Mouse (Mus musculus) left cerebral cortex, adult 18-20 months (tissue): ENCODE results near the gene Epb41l4b. TPM values are rescaled to one million over a fixed set of nuclear protein-coding genes. Genes with fewer than 3 reads are reported as not detected.

ENCODE experiments used
- DNase-seq, 2 experiments: peaks; one replicate each; pipeline ENCODE4 v3.0.0; 2021 to 2022; ENCODE audit warnings: low spot score in 2 of 2, mixed read lengths in 1 of 2
- total RNA-seq, 2 experiments: library from RNA; stranded (reverse); gene quantifications; 2 replicates each; pipeline ENCODE4 v1.2.3; 2021

Epb41l4b gene
- total RNA-seq, 2 experiments from 2014 or later: 38.0 to 39.5 TPM

DNA sequence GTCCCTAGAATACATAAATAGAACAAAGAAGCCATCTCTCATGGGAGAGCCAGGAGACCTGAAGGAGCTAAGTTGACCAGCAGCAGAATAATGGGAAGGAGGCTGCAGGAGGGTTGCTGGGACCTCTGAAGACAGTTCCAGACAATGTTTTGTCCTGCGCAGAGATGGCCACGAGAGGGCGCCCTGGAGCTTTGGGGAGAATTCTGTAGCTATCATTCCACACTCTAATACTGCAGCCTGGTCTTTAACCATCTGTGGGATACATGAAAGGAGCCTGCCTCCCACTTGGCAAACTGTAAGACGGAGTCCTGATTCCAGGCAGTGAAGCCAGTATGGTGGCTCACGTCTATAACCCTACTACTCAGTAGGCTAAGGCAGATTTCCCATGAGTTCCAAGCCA is 126.0 kb downstream of the Epb41l4b start:
- DNase-seq: peak; percentile 66 to 79

DNA sequence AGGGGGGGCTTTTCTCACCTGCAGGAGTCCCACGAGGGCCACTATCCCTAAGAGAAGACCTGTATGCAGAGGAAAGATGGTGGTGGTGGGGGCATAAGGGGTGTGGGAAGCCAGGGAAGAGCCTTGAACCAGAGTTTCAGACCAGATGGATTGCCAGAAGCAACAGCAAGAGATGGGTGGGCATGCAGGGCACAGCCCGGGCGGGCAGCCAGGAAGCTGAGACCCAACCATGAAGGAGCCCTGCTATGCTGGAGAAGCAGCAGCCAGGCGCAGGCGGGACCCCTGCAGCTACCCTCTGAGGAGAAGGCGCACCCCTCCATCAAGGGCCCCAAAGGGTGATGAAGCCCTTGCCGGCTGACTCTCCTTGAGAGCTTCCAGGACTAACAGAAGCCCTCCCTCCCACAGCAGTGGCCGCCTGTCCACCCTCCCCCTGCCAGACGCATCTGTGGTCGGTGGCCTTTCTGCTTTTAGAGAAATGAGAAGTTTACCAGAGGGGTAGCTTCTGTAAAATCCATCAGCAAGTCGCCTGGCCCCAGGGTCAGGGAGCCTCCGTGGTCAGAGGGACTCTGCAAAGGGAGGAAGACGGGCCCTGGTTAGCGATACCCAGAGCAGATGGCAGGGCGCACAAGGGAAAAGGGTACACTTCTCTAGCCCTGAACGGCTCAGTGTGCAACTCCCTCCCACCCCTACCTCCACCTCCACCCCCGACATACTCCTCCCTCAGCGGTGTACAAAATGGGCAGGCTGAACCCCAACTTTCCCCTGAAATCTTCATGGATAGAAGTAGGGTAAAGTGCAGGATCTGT is 126.7 kb downstream of the Epb41l4b start:
- DNase-seq: no peak

DNA sequence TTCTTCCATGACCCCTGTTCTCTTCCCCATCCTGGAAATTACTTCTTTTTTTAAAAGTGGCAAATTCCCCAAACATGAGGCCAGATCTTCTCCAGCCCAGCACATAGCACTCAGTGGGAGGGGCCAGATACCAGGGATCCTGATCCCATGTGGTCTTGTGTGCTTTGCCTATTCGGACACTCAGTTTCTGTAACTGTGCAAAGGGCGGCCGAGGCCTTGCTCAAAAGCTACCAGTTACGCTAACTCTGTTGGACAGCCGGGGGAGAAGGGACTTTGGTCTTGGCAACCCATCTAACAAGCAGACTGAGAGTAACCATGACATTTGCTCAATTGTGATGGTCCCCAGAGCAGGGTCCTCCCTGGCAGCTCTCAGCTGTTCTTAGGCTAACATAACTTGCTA is 128.2 kb downstream of the Epb41l4b start:
- no peak for DNase-seq

DNA sequence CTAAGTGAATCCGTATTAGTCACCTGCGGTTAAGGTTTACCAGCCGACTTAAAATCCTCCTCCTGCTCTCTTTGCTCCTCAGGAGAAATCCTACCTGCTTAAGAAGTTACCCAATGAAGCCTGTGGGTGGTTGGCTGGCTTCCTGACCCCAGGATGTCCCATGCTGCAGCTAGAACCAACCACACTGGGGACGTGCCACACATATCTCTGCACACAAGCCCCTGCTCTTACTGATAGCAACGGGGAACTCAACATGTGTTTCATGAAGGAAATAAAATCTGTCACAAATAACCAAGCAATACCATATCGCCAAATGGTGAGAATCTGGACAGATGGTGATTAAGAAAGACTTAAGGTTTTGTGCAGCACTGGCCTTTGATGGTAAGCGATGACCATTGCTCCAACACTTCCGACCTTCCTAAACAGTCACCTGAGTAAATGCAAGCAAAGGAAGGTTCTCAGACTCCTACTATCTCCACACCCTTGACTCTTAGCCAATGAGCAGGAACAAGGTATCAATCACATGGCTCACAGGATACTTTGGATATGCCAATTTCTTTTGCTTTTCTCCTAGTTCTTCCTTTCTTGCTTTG is 131.7 kb downstream of the Epb41l4b start:
- DNase-seq: no peak

DNA sequence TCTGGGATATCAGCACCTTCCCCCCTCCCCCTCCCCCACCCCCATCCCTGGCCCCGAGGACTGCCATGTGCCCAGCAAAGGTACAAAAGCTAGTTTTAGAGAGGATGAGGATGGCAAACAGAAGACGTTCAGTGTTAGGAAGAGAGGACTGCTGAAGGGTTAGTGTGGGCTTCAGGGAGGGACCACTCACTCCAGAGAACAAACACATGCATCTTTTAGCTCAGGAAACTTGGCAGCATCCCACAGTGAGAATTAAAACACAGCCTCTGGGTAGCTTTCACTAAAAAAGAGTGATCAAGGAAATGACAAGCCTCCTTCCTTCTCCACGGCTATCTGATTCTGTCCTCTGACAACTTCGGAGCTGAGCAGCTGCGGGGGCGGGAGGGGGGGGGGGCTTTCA is 132.3 kb downstream of the Epb41l4b start:
- DNase-seq: no peak

DNA sequence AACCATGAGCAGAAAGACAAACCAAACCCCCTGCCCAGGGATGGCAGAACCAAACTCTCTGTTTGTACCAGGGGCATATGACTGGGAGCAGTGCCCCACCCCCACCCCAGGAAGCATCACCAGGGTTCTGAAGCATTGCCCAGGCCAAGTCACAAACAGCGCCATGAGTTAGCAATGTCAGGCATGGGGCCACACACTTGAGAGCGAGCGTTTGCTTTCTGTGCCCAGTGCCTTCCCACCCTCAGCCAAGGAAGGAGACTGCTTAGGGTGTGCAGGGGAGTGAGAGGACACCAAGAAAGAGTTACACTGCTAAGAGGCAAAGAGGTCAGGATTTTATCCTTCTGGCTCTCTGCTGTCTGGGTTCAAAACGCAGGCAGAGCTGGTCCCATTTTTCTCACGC is 132.8 kb downstream of the Epb41l4b start:
- no peak for DNase-seq

DNA sequence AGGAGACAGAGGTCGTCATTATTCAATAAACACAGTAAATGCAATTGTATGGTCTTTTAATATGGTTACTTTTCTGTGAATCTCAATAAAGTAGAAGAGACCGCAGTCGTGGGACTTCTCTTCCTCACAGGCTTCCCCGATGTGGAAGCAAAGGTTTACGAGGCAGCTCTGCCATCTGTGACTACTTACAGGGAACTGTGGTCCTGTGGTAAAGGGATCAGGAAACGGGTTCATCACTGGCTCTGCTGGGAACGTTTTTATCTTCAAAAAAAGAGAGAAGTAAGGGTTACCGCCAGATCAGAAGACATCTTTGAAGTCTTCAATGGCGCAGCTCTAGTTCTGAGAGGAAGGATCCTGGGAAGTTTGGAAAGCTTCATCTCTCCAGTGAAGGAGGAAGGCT is 135.5 kb downstream of the Epb41l4b start:
- DNase-seq: no peak

DNA sequence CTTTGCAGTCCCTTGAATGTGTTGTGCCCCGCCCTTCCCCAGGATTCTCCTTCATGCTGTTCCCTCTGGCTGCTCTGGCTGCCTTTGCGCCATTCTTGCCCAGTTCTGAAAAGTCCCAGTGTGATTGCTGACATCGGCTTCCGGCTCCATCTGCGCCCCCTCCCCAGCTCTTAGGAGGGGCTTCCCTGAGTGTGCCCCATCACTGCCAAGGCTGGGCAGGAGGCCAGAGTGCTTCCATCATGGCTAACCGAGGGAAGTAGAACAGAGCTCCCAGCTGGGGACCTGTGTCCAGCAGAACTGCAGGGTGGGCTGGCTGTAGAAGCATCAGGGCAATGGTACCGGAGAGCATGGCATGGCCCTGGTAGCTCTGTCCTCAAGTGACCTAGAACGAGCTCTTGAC is 138.2 kb downstream of the Epb41l4b start:
- DNase-seq: no peak

DNA sequence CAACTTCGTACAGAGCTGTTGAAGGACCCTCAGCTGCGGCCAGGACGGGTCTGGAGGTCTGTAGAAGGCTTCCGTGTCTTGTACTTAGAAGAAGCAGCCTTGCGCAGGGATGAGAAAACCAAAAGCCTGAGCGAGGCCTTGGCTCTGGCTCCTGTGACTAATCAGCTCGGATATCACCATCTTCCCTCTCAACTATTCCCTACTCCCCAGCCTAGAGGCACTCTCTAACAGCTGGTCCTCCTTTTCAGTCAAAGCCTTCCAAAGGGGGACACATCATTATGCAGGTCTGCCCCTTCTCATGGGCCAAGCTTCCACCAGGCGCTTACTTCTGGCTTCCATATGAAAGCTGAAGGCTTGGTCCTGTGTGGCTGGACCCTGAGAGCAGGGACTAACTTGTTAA is 139.4 kb downstream of the Epb41l4b start:
- no peak for DNase-seq

DNA sequence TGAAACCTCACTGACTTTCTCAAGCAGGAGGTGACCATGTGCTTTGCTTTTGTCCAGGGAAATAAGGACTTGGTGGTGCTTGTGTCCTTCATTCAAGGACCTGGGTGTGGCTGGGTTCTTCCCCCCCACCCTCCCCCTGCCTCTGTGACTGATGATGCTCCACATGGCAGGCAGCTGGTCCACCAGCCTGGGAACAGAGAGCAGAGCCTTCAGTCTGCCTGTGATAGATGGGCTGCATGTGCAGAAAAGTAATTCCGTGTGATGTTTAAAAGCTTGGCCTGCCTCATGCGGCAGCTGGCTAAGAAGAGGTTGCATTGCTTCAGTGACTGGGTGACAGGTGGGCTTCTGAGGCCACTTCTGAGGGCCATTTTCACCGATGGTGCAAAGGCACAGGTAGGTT is 140.5 kb downstream of the Epb41l4b start:
- no peak for DNase-seq

DNA sequence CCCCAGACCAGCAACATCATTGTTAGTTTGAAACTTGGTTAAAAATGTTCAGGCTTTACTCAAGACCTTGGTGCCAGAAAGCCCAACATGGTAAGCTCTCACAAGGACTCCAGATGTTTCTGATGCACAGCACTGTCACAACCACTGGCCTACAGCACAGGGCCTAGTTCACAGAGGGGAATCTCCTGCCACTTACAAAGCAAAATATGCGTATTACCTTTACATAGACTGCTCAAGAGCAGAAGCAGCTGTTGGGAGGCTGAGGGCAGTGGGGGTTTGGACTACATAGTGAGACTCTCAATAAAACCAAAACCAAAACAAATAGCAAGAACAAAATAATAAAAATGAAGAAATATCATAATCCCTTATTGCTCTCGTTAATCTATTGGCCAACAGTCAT is 141.8 kb downstream of the Epb41l4b start:
- DNase-seq: no peak

DNA sequence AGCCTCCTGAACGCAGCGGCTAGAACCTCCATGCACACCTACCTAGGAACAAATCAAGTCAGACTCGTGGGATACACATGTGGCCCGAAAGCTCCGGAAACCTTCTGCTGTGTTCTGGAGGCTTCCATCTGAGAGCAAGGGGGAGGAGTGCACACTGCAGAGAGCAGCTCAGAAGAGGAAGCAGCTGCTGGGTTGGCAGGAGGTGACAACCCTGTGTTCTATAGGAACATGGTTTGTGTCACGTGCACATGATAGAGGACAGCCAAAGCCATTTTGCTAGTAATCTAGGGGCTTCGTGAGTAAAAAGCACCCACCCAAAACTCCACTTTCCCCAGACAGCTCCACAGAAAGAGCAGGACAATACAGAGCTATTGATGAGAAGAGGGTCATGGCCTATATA is 149.9 kb downstream of the Epb41l4b start:
- no peak for DNase-seq

DNA sequence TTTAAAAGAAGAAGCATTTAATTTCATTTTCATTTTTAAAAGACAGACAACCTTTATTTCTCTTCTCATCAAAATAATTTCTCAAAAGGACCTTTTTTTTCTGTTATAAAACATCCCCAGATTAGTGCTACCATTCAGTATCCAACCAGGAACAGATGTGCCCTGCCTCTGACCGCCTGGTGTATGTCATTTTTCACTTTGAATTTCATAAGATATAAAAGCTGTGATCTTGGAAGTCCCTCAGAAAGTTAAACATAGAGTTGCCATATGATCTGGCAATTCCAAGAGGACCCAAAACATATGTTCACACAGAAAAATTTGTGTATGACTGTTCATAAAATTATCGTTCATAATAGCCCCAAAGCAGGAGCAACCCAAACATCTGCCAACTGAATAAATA is 151.3 kb downstream of the Epb41l4b start:
- no peak for DNase-seq

DNA sequence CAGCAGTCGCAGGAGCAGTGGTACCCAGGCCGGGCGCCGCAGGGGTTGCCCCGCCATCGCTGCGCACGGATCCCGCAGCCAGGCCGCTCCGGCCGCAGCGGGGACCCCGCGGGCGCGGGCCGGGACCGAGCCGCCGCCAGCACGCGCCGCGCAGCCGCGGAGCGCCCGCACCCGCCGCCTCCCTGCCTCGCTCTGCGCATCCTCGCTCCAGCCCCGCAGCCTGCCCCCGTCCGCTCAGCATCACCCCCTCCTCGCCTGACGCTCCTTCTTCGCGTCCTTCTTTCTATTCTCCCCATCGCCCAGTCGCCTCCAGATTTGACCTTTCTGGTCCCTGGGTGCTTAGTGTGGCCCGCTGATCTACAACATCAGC is 153.0 kb downstream of the Epb41l4b start, which contains the start of gene Frrs1l:
Gene Frrs1l, minus strand, starts transcription at position 177 of the 370 bp plus-strand sequence.
- DNase-seq: peak; percentile 67 to 79

DNA sequence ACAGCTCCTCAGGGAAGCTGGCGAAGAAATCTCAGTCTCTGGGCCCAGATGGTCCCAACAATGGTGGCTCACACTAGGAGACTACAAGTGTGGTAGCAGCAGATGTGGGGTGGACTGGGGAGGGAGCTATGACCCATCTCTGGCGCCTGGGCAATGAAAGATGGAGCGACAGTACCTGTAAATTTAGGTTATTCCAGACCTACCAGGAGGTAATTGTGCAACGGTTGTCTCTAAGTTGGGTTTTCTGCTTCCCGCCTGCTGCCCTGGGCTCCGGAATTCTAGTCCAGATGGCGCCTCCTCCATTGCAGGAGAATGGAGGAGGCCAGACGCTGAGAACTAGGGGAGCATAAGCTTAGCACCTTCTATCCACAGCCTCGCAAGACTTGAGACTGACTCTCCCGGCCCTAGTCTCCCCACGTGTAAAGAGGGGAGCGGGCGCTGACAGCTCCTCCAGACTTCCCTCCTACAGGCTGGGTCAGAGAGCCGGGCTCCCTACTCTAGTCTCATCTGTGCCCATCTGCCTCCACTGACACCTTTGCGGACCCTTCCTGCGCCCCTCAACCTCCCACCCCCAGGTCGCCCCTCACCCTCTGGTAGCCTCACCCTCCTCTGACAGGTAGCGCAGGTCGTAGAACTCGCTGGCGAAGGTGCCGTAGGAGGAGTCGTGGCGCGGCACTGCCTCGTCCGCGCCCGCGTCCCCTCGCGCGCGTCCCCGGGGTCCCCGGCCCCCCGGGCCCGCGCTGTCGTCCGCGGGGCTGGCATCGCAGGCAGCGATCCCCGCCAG is 153.6 kb downstream of the Epb41l4b start:
- DNase-seq: peak; percentile 51 to 67

DNA sequence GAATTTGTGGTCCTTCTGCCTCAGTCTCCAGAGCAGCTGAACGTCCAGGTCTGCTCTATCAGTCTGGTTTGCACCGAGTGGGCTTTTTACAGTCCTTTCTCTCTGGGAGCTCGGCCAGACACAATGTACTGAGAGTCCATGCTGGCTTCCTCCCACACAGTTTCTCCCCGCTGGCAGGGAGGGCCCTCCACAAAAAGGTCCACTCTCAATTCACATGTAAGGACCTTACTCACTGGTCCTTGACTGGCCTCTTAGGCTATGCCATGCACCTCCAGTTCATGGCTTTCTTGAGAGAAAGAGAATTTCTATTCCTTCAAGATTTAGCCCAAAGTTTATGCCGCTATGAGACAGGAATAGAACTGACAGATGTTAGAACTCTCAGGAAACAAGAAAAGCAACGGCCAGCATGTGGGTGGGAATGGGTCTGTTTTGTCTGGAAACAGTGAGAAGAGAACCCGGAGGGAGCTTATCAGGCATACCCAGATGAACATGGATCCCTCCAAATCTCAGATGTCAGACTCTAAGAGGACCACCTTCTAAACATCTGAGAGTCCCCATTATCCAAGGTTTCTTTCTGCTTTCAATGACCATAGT is 177.6 kb downstream of the Epb41l4b start:
- peak; percentile 54 to 71 for DNase-seq

DNA sequence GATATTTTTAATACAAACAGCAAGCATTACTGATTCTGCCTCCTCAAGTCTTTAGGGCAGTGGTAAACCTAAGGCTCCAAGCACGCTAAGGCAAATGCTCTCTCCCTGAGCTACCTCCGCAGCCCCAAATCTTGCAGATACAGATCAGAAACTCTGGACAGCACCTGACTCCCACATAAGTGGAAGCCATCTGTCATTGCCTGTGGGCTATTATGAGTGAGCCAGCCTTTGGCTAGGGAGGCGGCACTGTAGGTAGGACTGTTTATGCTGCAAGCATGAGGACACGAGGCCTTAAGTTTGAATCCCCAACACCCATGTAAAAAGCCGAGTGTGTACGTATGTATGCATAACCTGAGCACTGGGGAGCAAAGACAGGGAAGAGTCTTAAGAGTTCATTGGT is 179.6 kb downstream of the Epb41l4b start:
- DNase-seq: peak; percentile 64 to 71

DNA sequence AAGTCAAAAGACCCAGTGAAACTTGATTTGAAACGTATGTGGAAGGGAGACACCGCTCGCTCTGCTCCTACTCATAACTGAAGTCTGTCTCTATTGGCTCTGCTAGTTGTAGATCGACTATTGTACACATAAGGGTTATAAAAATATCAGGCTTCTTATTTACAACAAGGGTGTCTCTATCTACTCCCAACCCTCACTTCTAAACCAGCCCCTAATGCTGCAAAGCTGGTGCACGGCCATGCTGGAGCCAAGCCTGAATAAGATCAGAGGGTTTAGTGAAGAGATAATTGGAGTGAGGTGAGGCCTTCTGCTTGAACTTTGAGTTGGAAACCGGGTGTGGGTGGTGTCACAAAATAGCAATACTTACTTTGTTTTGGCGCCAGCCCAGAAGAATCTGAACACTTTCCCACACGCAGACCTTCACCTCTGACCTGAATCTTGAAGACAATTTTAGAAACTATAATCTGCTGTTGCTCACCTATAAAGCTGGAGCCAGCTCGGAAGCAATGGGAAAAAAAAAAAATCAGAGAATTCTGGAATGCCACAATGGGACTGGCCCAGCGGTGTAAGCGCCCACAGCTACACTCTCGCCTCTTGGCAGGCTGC is 181.8 kb downstream of the Epb41l4b start:
- no peak for DNase-seq

DNA sequence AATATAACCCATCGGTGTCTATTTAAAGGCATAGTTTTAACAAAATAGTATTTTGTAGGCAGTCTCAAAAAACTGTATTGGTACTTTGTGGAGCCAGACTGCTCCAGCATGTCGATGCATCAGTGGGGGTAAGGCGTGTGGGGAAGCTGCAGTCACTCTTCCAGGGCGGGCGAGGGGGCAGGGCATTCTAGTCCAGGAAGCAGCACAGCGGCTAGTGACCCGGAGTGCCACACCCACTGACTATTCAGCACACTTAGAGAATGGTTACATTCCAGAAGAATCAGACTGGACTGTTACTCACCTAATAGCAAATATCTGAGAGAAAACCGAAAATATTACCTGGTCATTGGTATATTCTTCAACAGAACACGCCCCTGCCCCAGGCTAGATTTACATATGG is 185.7 kb downstream of the Epb41l4b start:
- no peak for DNase-seq

DNA sequence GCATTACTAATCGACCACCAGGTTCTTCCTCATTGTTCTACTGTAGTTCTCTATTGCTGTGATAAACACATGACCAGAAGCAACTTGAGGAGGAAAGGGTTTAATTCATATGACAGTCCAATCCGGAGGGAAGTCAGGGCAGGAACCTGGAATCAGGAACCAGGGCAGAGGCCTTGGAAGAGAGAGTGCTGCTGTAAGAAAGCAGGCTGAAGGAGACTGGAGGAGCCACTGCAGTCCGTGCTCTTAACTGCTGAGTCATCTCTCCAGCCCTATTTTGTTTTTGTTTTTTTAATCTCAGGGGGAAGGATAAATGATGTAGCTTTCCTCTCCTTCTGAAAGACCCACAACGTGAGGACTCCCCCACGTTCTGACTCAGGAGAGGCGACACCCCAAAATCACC is 190.0 kb downstream of the Epb41l4b start:
- DNase-seq: no peak

DNA sequence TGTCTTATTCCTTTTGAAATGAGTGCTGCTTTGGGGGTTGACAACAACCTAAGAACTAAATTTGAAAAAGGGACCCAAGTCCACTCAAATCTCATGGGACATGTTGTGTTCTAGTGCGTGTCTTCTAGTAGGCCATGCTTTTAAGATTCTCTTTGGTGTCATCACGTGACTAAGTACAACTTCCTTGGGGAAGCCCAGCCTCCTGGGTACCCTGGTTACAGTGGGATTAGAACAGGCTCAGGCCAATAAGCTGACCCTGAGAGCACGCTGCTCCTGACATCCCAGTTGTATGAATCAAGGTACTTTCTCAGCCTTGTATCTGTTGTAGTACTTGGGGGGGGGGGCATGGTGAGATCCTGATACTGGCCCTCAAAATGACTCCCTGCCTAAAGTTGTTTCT is 191.5 kb downstream of the Epb41l4b start:
- DNase-seq: no peak
